Mouse (Mus musculus) liver, postnatal 0 days (tissue): ENCODE results near the gene Rab19. TPM values are rescaled to one million over a fixed set of nuclear protein-coding genes. Genes with fewer than 3 reads are reported as not detected.

Experiments
- polyA plus RNA-seq: library from polyadenylated mRNA; unstranded; fragments of >200 nt; fragmentation: Nextera tagmentation; extraction: Ambion mirVana; gene quantifications from 2 replicates; pipeline ENCODE4 v1.2.1, GENCODE M21; 2015

The Rab19 gene
- polyA plus RNA-seq, 1 experiment from 2014 or later: 0.95 TPM

Other genes with a start within 250 kb of the Rab19 start
- 3.6 and 4.2 TPM in 2 replicates for gene Kdm7a, start 174.4 kb upstream of the Rab19 start, polyA plus RNA-seq
- gene Slc37a3, start 3.5 kb upstream of the Rab19 start, polyA plus RNA-seq: 13.9 and 16.0 TPM in 2 replicates
- gene Mkrn1, start 39.3 kb downstream of the Rab19 start, polyA plus RNA-seq: 154 and 170 TPM in 2 replicates
- gene Dennd2a, start 176.7 kb downstream of the Rab19 start, polyA plus RNA-seq: 1.6 TPM in 2 replicates
- 15.8 and 17.1 TPM in 2 replicates for gene Adck2, start 192.7 kb downstream of the Rab19 start, polyA plus RNA-seq
- 1.2 and 1.9 TPM in 2 replicates for gene Gm42420, start 204.6 kb downstream of the Rab19 start, polyA plus RNA-seq
- 248 and 260 TPM in 2 replicates for gene Ndufb2, start 211.4 kb downstream of the Rab19 start, polyA plus RNA-seq